Mouse (Mus musculus) neural tube, embryonic 14.5 days (tissue): ENCODE measurements at regions not wholly inside any gene's neighbourhood (a gene's known extent, or its start where the extent isn't known, plus 50 kb on each side); places are given as distances from the start of the nearest gene placed in this dataset.

Source experiments
- ATAC-seq: fragments of 200-750 bp; cut with Nextera tagmentation; 2 replicates; pipeline ENCODE4 v1.8.0; 2017; ENCODE audit warnings: low read depth, mild to moderate bottlenecking, moderate TSS enrichment, moderate library complexity
- H3K27ac ChIP-seq: fragments of 300-500 bp; sonication (generic); 2 replicates; pipeline ENCODE4 v1.5.1; 2014; ENCODE audit warnings: low read depth, mild to moderate bottlenecking, control low read depth, low read length, moderate library complexity, mixed read lengths
- H3K27me3 ChIP-seq: fragments of 300-500 bp; sonication (generic); 2 replicates; pipeline ENCODE4 v1.6.1; 2014; ENCODE audit warnings: low read length; ENCODE audit not compliant: control insufficient read depth, insufficient read depth
- H3K36me3 ChIP-seq: fragments of 300-500 bp; sonication (generic); 2 replicates; pipeline ENCODE4 v1.6.1; 2014; ENCODE audit warnings: low read length, mixed read lengths; ENCODE audit not compliant: control insufficient read depth, insufficient read depth
- H3K4me1 ChIP-seq: fragments of 300-500 bp; sonication (generic); 2 replicates; pipeline ENCODE4 v1.6.1; 2014; ENCODE audit warnings: low read length; ENCODE audit not compliant: control insufficient read depth, insufficient read depth
- H3K4me2 ChIP-seq: fragments of 300-500 bp; sonication (generic); 2 replicates; pipeline ENCODE4 v1.6.1; 2014; ENCODE audit warnings: mild to moderate bottlenecking, low read depth, low read length, control low read depth
- H3K4me3 ChIP-seq: fragments of 300-500 bp; sonication (generic); 2 replicates; pipeline ENCODE4 v1.5.1; 2014; ENCODE audit warnings: low read depth, low read length, control low read depth, mixed read lengths
- H3K9ac ChIP-seq: fragments of 300-500 bp; sonication (generic); replicated peaks from 2 replicates; pipeline ENCODE4 v1.6.1; 2014; ENCODE audit warnings: low read depth, mild to moderate bottlenecking, control low read depth, low read length, mixed read lengths
- H3K9me3 ChIP-seq: fragments of 300-500 bp; sonication (generic); 2 replicates; pipeline ENCODE4 v1.6.1; 2016; ENCODE audit warnings: low read length; ENCODE audit not compliant: control insufficient read depth
- WGBS: fragments of 180-500 bp; shearing (Covaris S2); extraction: QIAGEN DNeasy Blood & Tissue Kit; methylation state at CpG from one replicate; pipeline ENCODE4 v1.1.7; 2014; 5-methylcytosine and 5-hydroxymethylcytosine counted together

- ATAC-seq = no peak
- H3K27ac ChIP-seq = no peak overlapping the region
- H3K27me3 ChIP-seq = no peaks in the 10 kb centered on the region
- H3K4me1 ChIP-seq = no peaks in the 10 kb centered on the region
- no peaks in the 10 kb centered on the region for H3K36me3 ChIP-seq
- H3K4me3 ChIP-seq = no peak overlapping the region
- H3K9me3 ChIP-seq = no peaks in the 10 kb centered on the region
- no peak overlapping the region for H3K9ac ChIP-seq
- H3K4me2 ChIP-seq = no peak overlapping the region
Observed at GRCm38 (mm10) chr3:61116364-61116763, 113.8 kb downstream of the P2ry1 start.

GRCm38 (mm10) chr3:61133096-61133495 is 130.5 kb downstream of the P2ry1 start:
- WGBS = 75% methylated on average over 1 of the region's 1 CpGs
- Histone ChIP-seq H3K9me3 (no peaks in the 10 kb centered on the region), H3K9ac (no peak overlapping the region), H3K4me3 (no peak overlapping the region), H3K27me3 (no peaks in the 10 kb centered on the region), H3K27ac (no peak overlapping the region), H3K4me1 (no peaks in the 10 kb centered on the region), H3K4me2 (no peak overlapping the region), H3K36me3 (no peaks in the 10 kb centered on the region)
- ATAC-seq = no peak

- Histone ChIP-seq H3K9ac (no peak overlapping the region), H3K9me3 (no peaks in the 10 kb centered on the region), H3K4me1 (no peaks in the 10 kb centered on the region), H3K27ac (no peak overlapping the region), H3K27me3 (no peaks in the 10 kb centered on the region), H3K36me3 (no peaks in the 10 kb centered on the region), H3K4me2 (no peak overlapping the region), H3K4me3 (no peak overlapping the region)
- ATAC-seq = no peak
- WGBS = 89% methylated on average over 2 of the region's 2 CpGs
Observed at GRCm38 (mm10) chr3:61154087-61154486, 151.5 kb downstream of the P2ry1 start.

GRCm38 (mm10) chr3:61159811-61160210 is 157.2 kb downstream of the P2ry1 start:
- 82% methylated on average over 4 of the region's 4 CpGs for WGBS
- Histone ChIP-seq H3K27ac (no peak overlapping the region), H3K27me3 (no peaks in the 10 kb centered on the region), H3K9me3 (no peaks in the 10 kb centered on the region), H3K4me1 (no peaks in the 10 kb centered on the region), H3K4me2 (no peak overlapping the region), H3K36me3 (no peaks in the 10 kb centered on the region), H3K9ac (no peak overlapping the region), H3K4me3 (no peak overlapping the region)
- ATAC-seq = no peak

GRCm38 (mm10) chr3:61161384-61161783 is 158.8 kb downstream of the P2ry1 start:
- Histone ChIP-seq H3K27ac (no peak overlapping the region), H3K4me1 (no peaks in the 10 kb centered on the region), H3K9ac (no peak overlapping the region), H3K9me3 (no peaks in the 10 kb centered on the region), H3K36me3 (no peaks in the 10 kb centered on the region), H3K4me3 (no peak overlapping the region), H3K4me2 (no peak overlapping the region), H3K27me3 (no peaks in the 10 kb centered on the region)
- no peak for ATAC-seq

GRCm38 (mm10) chr3:61185789-61186188 is 175.6 kb upstream of the Rap2b start:
- Histone ChIP-seq H3K27ac (no peak overlapping the region), H3K4me1 (no peaks in the 10 kb centered on the region), H3K4me3 (no peak overlapping the region), H3K9me3 (no peaks in the 10 kb centered on the region), H3K36me3 (no peaks in the 10 kb centered on the region), H3K9ac (no peak overlapping the region), H3K27me3 (no peaks in the 10 kb centered on the region), H3K4me2 (no peak overlapping the region)
- no peak for ATAC-seq
- 41% methylated on average over 1 of the region's 1 CpGs for WGBS

GRCm38 (mm10) chr3:61188662-61189061 is 172.8 kb upstream of the Rap2b start:
- ATAC-seq = no peak
- no peaks in the 10 kb centered on the region for H3K4me1 ChIP-seq
- no peaks in the 10 kb centered on the region for H3K27me3 ChIP-seq
- H3K36me3 ChIP-seq = no peaks in the 10 kb centered on the region
- H3K27ac ChIP-seq = no peak overlapping the region
- no peak overlapping the region for H3K4me2 ChIP-seq
- H3K4me3 ChIP-seq = no peak overlapping the region
- H3K9ac ChIP-seq = no peak overlapping the region
- no peaks in the 10 kb centered on the region for H3K9me3 ChIP-seq

- no peaks in the 10 kb centered on the region for H3K27me3 ChIP-seq
- no peaks in the 10 kb centered on the region for H3K36me3 ChIP-seq
- H3K4me2 ChIP-seq = no peak overlapping the region
- no peak overlapping the region for H3K9ac ChIP-seq
- H3K9me3 ChIP-seq = no peaks in the 10 kb centered on the region
- no peak overlapping the region for H3K4me3 ChIP-seq
- H3K4me1 ChIP-seq = no peaks in the 10 kb centered on the region
- no peak for ATAC-seq
- WGBS = 61% methylated on average over 4 of the region's 4 CpGs
- H3K27ac ChIP-seq = no peak overlapping the region
Observed at GRCm38 (mm10) chr3:61216562-61216961, 144.9 kb upstream of the Rap2b start.

GRCm38 (mm10) chr3:61224505-61224904 is 136.9 kb upstream of the Rap2b start:
- H3K4me3 ChIP-seq = no peak overlapping the region
- no peak overlapping the region for H3K9ac ChIP-seq
- H3K36me3 ChIP-seq = no peaks in the 10 kb centered on the region

GRCm38 (mm10) chr3:61225054-61225453 is 136.4 kb upstream of the Rap2b start:
- H3K9ac ChIP-seq = no peak overlapping the region
- H3K4me3 ChIP-seq = no peak overlapping the region
- no peaks in the 10 kb centered on the region for H3K36me3 ChIP-seq
- H3K4me2 ChIP-seq = no peak overlapping the region
- H3K27ac ChIP-seq = no peak overlapping the region
- no peak for ATAC-seq
- H3K9me3 ChIP-seq = no peaks in the 10 kb centered on the region
- no peaks in the 10 kb centered on the region for H3K4me1 ChIP-seq
- H3K27me3 ChIP-seq = no peaks in the 10 kb centered on the region

More at GRCm38 (mm10) chr3:61224505-61224904, 136.9 kb upstream of the Rap2b start:
- H3K4me1 ChIP-seq = no peaks in the 10 kb centered on the region
- H3K4me2 ChIP-seq = no peak overlapping the region
- H3K27ac ChIP-seq = no peak overlapping the region
- H3K9me3 ChIP-seq = no peaks in the 10 kb centered on the region
- ATAC-seq = no peak
- no peaks in the 10 kb centered on the region for H3K27me3 ChIP-seq
